Mouse (Mus musculus): ENCODE measurements around the gene Pin1rt1. TPM values are rescaled to one million over a fixed set of nuclear protein-coding genes. Genes with fewer than 3 reads are reported as not detected.

Pin1rt1 gene
- polyA plus RNA-seq, 1 experiment = not detected

DNA sequence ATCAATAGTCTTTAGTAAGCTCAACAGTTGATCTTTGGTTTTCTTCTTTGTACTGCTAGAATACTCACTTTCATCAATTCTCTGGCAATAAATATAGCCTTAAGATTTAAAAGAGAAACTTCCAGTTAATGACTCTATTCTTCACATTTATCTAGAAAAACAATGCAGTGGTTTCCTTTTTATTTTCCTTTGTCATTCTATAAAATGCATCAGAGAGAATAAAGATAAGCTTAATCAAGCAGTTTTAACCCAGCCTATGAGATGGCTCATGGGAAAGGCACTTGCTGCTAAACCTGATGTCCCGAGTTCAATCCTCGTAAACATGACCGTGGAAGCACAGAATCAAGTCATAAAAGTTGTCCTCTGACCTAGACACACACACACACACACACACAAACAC lies 5.8 kb upstream of the Pin1rt1 start:
- Histone ChIP-seq H3K4me1 (ENCODE audit: control insufficient read depth, insufficient read depth, low read length) (no peaks in the 10 kb centered on the region), H3K27ac (ENCODE audit: insufficient read depth, low read depth, low read length) (no peak overlapping the region), H3K4me3 (ENCODE audit: insufficient read depth, low read depth, low read length) (no peak overlapping the region)
- no peak for TF ChIP-seq POLR2A (IDR thresholded peaks at IDR 0.05; ENCODE audit: insufficient read depth, low read depth, low read length)
- WGBS = 85% methylated on average over 3 of the region's 3 CpGs

DNA sequence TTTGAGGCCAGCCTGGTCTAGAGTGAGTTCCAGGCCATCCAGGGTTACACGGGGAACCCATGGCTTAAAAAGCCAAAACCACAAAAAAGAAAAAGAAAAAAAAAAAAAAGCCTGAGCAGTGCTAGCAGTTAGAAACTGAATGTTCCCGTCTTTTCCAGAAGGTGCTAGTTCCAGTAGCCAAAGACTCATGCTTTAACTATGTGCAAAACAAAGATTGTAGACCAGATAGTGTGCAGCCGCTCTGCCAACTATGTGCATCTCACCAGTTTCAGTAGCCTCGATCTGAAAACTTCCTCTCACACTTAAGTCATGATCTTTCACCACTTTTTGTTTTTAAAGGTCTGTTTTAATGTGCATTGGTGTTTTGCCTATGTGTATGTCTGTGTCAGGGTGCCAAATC lies 1.6 kb upstream of the Pin1rt1 start:
- no peak overlapping the region for H3K4me3 ChIP-seq (ENCODE audit: insufficient read depth, low read depth, low read length)
- 91% methylated on average over 4 of the region's 4 CpGs for WGBS
- H3K4me1 ChIP-seq (ENCODE audit: control insufficient read depth, insufficient read depth, low read length) = no peaks in the 10 kb centered on the region; the same call in 1 of the 2 replicates
- H3K27ac ChIP-seq (ENCODE audit: insufficient read depth, low read depth, low read length) = no peak overlapping the region
- TF ChIP-seq POLR2A (IDR thresholded peaks at IDR 0.05; ENCODE audit: insufficient read depth, low read depth, low read length) (no peak), CTCF (IDR thresholded peaks at IDR 0.05; ENCODE audit: insufficient read depth, low read depth, low read length) (no peak)

DNA sequence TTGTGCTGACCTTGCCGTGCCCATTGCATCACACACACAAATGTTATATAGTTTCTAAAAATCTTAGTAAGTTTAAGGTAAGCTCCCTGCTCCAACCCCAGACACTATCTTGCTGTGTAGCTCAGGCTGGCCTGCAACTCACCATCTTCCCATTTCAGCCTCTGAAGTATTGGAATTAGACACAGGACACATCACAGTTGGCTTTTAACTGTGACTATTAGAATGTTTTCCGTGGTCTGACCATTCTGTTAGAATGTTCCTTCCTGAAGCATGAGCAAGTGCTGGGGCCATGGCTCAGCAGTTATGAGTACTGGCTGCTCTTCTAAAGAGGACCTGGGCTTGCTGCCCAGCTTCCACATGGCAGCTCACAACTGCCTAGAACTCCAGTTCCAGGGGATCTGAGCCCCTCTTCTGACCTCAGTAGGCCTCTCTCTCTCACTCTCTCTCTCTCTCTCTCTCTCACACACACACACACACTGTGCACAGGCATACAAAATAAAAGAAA lies 1.1 kb upstream of the Pin1rt1 start:
- no peaks in the 10 kb centered on the region; the same call in 1 of the 2 replicates for H3K4me1 ChIP-seq (ENCODE audit: control insufficient read depth, insufficient read depth, low read length)
- H3K4me3 ChIP-seq (ENCODE audit: insufficient read depth, low read depth, low read length) = no peak overlapping the region
- 79% methylated on average over 2 of the region's 2 CpGs for WGBS
- TF ChIP-seq CTCF (IDR thresholded peaks at IDR 0.05; ENCODE audit: insufficient read depth, low read depth, low read length) (no peak), POLR2A (IDR thresholded peaks at IDR 0.05; ENCODE audit: insufficient read depth, low read depth, low read length) (no peak)
- no peak overlapping the region for H3K27ac ChIP-seq (ENCODE audit: insufficient read depth, low read depth, low read length)

GRCm38 (mm10) chr2:104714254-104714691 lies 1.9 kb downstream of the Pin1rt1 start:
- Histone ChIP-seq H3K4me3 (ENCODE audit: insufficient read depth, low read depth, low read length) (no peak overlapping the region), H3K27ac (ENCODE audit: insufficient read depth, low read depth, low read length) (no peak overlapping the region), H3K4me1 (ENCODE audit: control insufficient read depth, insufficient read depth, low read length) (peaks cover 2% of the 10 kb centered on the region; the same call in 1 of the 2 replicates)
- TF ChIP-seq POLR2A (IDR thresholded peaks at IDR 0.05; ENCODE audit: insufficient read depth, low read depth, low read length) (no peak), CTCF (IDR thresholded peaks at IDR 0.05; ENCODE audit: insufficient read depth, low read depth, low read length) (no peak)
- 60% methylated on average over 15 of the region's 15 CpGs for WGBS

- 3% methylated on average over 7 of the region's 7 CpGs for WGBS
- peak overlapping the region; percentile 96 for H3K4me3 ChIP-seq (ENCODE audit: insufficient read depth, low read depth, low read length)
- peak overlapping the region; percentile 81; the same call in 1 of the 2 replicates for H3K27ac ChIP-seq (ENCODE audit: insufficient read depth, low read depth, low read length)
- peaks cover 2% of the 10 kb centered on the region; the same call in 1 of the 2 replicates for H3K4me1 ChIP-seq (ENCODE audit: control insufficient read depth, insufficient read depth, low read length)
- TF ChIP-seq POLR2A (IDR thresholded peaks at IDR 0.05; ENCODE audit: insufficient read depth, low read depth, low read length) (no peak), CTCF (IDR thresholded peaks at IDR 0.05; ENCODE audit: insufficient read depth, low read depth, low read length) (no peak)
These were observed 3.7 kb downstream of the Pin1rt1 start for GRCm38 (mm10) chr2:104712486-104712809.

GRCm38 (mm10) chr2:104711585-104712485 lies 4.3 kb downstream of the Pin1rt1 start, which contains the start of gene Tcp11l1:
Gene Tcp11l1, minus strand, starts transcription at chr2:104712169.
- peak; percentile 55 for TF ChIP-seq POLR2A (IDR thresholded peaks at IDR 0.05; ENCODE audit: insufficient read depth, low read depth, low read length)
- TF ChIP-seq CTCF (IDR thresholded peaks at IDR 0.05; ENCODE audit: insufficient read depth, low read depth, low read length) = no peak
- Histone ChIP-seq H3K4me3 (ENCODE audit: insufficient read depth, low read depth, low read length) (peak within 1 kb of the TSS; percentile 96), H3K4me1 (ENCODE audit: control insufficient read depth, insufficient read depth, low read length) (peaks cover 2% of the 10 kb centered on the region; the same call in 1 of the 2 replicates), H3K27ac (ENCODE audit: insufficient read depth, low read depth, low read length) (peak within 1 kb of the TSS; percentile 81)
- under 1% methylated on average over 99 of the region's 99 CpGs for WGBS

DNA sequence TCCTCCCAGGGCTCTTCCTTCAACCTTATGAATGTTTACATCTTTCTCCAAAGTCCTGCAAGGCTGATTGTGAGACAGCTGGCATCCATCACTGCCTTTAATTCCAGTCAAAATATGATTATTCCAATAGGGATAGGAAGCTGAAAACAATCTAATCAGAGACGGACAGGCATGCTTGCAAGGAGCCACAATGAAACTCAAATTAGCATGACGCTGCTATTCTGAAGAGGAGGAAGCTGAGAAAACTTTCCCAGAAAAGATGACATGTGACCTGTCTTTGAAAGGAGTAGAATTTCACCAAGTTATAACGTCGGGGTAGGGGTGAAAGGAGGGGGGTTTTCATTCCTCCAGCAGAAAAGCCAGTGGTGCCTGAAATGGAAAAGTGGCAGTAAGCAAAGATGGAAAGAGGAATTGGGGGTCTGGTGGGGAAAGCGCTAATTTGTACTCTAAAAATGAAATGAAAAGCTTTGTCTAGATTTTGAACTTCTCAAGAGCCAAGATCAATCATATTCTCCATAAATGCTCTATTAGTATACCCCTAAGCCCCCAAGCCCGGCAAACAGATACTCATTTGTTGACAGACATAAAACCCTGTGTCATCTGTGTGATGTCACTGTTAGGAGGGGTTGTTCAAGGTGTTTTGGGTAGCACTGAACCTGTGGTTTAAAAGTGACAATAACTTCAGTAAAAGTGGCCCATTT lies 5.4 kb downstream of the Pin1rt1 start:
- TF ChIP-seq CTCF (IDR thresholded peaks at IDR 0.05; ENCODE audit: insufficient read depth, low read depth, low read length) = no peak
- Histone ChIP-seq H3K4me1 (ENCODE audit: control insufficient read depth, insufficient read depth, low read length) (peaks cover 2% of the 10 kb centered on the region; the same call in 1 of the 2 replicates), H3K27ac (ENCODE audit: insufficient read depth, low read depth, low read length) (no peak overlapping the region), H3K4me3 (ENCODE audit: insufficient read depth, low read depth, low read length) (no peak overlapping the region)
- 23% methylated on average over 6 of the region's 6 CpGs for WGBS

DNA sequence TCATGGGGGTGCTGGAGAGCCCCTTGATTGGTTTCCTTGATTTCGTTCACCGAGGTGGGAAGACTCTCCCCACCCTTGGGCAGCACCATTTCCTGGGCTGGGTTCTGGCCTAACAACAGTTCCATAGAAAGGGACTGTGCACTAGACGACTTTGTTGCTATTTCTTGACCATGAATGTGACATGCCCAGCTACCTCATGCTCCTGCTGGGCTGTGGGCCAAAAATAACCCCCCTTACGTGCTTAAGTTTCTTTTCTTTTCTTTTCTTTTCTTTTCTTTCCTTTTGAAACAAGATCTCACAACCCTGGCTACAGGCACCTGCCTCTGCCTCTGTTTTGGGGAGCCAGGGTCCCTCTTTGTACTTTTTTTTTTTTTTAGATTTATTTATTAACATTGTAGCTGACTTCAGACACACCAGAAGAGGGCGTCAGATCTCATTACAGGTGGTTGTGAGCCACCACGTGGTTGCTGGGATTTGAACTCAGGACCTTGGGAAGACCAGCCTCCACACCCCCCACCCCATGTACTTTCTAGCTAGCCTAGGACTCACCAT lies 6.3 kb downstream of the Pin1rt1 start:
- WGBS = 52% methylated on average over 6 of the region's 6 CpGs
- no peak for TF ChIP-seq CTCF (IDR thresholded peaks at IDR 0.05; ENCODE audit: insufficient read depth, low read depth, low read length)
- TF ChIP-seq POLR2A (IDR thresholded peaks at IDR 0.05; ENCODE audit: insufficient read depth, low read depth, low read length) = no peak
- Histone ChIP-seq H3K4me1 (ENCODE audit: control insufficient read depth, insufficient read depth, low read length) (peaks cover 2% of the 10 kb centered on the region; the same call in 1 of the 2 replicates), H3K27ac (ENCODE audit: insufficient read depth, low read depth, low read length) (no peak overlapping the region), H3K4me3 (ENCODE audit: insufficient read depth, low read depth, low read length) (no peak overlapping the region)

Measured in olfactory bulb, adult 2 months (tissue).